Mouse (Mus musculus) common myeloid progenitor, adult 5-6 weeks (primary cell): Measurements from ENCODE around the gene Smpd4. TPM values are rescaled to one million over a fixed set of nuclear protein-coding genes. Genes with fewer than 3 reads are reported as not detected.
A peak's percentile ranks its signal among the peaks of the same experiment; 100 is the strongest.
"Not testable (repeated sequence)": the region's sequence is repeated elsewhere in the genome, so short reads cannot be mapped to it uniquely, and the experiment has no call there.

Experiments
- ATAC-seq: replicated peaks from 2 replicates; pipeline ENCODE4 v1.8.0; 2016; ENCODE audit warnings: low read depth, mild to moderate bottlenecking, moderate TSS enrichment, inconsistent platforms; ENCODE audit not compliant: poor library complexity, severe bottlenecking
- total RNA-seq: library from RNA; stranded (forward); fragments of 200-1000, 187-1606 nt; gene quantifications from 2 replicates; pipeline ENCODE4 v1.2.3, GENCODE M21; 2017

The Smpd4 gene
- 31.2 and 34.8 TPM in 2 replicates for total RNA-seq

DNA sequence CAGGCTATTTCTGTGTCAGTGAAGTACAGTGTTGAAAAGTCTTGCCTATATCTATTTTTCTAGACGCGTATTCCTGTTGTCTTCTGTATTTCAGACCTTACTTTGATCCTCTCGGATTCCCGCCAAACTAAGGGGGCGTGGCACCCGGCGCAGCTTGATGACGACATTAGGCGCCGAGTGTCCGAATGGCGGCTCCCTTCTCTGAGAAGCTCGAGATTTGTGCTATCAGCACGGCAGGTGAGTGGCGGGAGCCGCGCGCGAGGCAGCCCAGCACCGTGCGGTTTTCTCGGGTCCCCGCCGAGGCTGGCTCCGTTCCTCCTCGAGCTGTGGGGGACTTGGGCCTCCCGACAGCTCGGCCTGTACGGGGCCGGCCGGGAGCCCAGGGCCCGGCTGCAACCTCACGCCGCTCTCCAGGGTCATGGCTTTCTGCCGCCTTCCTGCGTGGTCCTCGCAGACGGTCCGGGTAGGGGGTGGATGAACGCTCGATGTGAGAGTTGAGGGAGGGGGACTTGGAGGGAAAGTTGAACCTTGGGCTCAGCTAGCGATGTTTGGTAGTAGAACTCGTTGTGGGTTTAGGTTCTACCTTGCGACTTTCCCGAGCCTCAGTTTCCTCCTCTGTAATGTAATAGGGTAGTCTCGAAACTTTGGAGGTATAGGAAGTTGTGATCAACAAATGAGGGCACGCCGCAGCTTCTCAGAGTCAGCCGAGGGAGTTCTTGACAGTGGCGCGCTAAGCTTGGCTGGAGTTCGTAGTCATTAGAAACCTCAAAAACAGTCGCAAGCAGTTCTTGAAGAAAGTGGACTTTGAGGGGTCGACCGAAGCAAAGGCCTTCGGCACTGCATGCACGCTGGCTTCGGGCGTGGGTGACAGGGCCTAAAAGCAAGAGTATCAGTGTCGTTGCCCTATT is at the start of gene Smpd4:
Gene Smpd4 (plus strand): TSS at position 157 of the 908 bp plus-strand sequence.
- ATAC-seq: peak; percentile 75

DNA sequence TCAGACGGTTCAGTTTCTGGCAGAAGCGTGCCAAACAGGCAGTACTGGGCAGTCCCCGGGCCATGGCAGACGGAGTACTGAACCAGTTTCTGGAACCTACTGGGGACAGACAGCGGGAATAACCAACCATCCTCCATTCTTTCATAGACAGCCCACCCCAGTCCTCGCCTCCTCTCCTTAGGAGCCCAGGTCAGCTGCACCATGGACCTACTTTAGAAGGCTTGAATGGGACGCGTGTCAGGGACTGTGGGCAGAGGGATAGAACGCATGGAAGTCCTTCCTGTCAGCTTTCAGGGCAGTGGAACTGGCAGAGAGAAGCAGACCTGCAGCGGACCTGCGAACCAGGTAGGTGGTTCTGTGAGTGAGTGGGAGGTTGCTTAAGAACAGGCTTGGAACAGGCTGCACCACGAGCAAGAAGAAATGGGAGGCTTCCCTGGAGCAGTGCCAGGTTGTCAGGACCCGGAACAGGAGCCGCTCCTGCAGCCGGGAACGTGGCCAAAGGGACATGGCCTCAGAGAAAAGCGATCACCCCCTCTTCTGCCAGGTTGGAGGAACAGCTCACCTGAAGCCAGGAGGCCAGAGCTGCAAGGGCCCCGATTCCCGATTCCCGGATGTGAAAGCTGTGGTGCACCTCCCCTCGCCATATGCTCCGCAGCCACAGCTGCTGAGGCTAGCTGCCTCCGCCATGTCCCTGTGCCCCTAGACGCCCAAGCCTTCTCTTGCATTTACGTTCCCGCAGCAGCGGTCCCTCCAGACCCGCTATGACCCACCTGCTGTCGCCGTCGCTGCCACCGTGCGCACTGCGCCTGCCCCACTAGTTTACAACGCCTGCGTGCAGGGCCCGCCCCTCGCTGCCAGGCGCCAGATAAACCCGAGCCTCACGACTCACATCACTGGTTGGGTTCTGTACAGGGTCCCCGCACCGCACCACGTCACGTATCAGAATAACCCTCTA is 43.0 kb upstream of the Smpd4 start:
- peak; percentile 91 for ATAC-seq

DNA sequence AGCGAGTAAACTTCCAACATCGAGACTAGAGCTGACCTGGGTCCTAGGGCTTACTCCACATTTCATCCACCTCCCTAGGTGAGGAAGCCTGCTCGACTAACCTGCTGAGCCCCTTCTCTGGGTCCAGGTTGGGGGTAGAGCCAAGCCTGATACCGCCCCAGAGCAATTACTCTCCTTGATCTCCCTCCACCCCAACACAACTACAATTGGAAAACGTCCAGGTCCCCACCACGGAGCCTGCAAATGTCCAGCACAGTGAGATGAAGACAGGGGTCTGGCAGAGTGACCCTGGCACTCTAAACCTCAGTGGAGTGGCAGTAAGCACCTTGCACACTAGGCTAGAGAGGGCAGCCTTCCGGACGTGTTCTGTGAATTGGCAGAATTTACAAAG is 42.3 kb upstream of the Smpd4 start:
- ATAC-seq: no peak

DNA sequence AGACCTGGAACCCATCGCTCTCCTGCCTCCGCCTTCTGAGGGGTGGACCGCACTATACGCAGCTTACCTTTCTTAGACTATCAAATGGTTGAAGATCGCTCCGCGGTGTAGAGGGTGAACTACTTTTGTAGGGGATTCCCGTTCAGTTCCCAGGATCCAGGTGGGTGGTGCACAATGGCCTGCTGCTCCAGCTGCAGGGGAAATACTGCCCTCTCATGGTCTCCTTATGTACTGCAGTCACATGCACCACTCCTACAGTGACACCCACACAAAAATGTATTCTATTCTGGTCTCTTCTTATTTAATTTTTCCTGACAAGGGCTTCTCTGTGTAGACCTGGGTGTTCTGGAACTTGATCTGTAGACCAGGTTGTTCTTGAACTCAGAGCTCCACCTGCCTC is 36.1 kb upstream of the Smpd4 start, which contains the start of gene Slc7a4:
Gene Slc7a4 (minus strand): TSS at position 151 of the 400 bp plus-strand sequence.
- peak; percentile 80 for ATAC-seq

DNA sequence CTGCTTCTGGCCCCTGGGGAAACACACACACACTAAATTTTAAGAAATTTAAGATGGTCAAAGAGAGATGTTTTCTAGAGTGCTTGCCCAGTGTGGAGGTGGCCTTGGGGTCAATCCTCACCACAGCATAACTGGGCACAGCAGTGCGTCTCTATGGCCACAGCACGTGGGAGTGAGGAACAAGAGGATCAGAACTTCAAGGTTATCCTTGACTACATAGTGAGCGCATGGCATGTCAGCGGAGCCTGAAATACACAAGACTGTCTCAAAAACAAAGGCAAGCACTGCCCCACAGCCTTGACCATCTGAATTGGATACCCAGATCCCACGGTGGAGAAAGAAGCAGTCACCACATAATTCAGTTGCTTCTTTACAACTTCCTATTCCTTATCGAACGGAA is 34.6 kb upstream of the Smpd4 start:
- no peak for ATAC-seq

DNA sequence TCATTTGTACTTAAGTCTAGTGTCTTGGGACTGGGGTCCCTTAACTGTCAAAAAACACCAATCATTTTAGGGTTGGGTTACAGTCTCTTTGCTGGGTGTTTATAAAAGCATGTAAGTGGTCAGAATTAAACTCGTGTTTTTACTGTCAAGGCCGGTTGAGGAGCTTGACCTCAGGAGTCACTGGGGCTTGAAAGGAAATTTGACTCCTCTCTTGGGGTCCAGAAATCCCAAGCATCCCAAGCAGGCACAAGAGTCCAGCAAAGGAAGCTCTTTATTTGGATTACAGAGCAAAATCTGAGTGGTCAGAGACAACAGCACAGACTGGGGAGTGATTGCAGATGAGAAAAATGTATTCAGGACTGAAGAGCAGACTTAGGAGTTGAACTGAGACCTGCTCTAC is 28.4 kb upstream of the Smpd4 start:
- ATAC-seq: no peak

DNA sequence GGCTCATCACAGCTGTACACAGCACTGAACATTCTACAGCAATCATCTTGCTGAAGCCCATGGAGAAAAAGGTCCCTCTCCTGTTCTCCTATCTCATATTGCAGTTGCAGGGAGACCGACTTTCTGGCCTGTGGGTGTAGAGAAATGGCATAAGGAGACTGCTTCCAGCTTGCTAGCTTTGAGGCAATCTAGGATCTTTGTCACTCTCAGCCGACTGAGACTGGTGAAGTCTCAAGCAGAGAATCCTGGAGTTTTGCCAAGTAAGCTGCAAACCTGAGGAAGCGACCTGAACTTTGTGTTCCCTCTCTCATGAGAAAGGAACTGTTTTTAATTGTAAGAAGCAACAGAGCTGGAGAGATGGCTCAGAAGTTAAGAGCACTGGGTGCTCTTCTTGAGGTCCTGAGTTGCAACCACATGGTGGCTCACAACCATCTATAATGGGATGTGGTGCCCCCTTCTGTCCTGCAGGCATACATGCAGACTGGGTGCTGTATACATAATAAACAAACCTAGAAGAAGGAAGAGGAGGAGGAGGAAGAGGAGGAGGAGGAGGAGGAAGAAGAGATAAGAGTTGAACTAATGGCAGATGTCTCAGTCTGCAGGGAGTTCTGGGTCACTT is 18.1 kb upstream of the Smpd4 start:
- peak; percentile 56; the same call in 1 of the 2 replicates for ATAC-seq

DNA sequence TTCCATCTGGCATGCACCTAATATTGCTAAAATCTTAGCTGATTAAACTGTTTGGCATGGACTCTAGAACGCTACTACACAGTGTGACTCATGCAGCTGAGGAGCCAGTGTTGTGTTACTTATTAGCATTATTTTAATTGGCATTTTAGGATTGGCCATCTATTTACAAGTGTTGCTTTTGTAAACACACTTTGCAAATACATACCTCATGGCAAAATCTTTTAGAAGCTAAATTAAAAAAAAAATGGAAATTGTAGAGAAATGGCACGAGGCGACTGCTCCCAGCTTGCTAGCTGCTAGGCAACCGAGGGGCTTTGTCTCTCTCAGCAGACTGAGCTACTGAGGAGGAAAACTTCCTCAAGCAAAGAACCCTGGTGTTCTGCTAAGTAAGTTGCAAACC is 14.2 kb upstream of the Smpd4 start:
- no peak for ATAC-seq

DNA sequence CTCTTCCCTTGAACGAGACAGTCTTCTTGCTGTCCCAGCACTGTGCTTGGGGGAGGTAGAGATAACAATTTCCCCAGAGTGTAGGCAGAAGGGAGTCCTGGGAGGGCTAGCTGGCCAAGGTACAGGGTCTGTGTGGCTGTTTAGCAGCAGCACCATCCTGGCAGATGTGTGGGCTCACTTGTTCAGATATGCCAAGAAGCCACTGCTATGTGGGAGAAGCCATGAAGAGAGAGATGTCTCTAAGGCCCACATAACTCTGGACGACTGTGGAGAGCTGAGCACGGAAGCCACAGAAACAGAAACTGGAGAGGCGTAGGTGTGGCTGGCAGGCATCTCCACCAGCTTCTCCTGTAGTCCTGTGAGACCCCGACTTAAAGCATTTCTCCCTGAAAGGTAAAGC is 13.5 kb upstream of the Smpd4 start:
- ATAC-seq: no peak

DNA sequence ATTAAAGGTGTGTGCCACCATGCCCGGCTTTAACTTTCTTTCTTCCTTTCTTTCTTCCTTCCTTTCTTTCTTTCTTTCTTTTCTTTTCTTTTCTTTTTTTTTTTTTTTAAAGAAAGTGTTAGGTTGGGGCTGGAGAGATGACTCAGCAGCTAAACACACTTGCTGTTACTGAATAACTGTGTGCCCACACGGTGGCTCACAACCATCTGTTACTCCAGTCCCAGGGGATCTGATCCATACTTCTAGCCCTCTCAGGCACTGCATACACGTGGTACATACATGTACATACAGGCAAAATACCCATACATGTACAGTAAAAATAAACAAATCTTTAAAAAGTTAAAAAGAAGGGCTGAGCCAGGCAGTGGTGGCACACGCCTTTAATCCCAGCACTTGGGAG is 7.8 kb upstream of the Smpd4 start:
- no peak for ATAC-seq

DNA sequence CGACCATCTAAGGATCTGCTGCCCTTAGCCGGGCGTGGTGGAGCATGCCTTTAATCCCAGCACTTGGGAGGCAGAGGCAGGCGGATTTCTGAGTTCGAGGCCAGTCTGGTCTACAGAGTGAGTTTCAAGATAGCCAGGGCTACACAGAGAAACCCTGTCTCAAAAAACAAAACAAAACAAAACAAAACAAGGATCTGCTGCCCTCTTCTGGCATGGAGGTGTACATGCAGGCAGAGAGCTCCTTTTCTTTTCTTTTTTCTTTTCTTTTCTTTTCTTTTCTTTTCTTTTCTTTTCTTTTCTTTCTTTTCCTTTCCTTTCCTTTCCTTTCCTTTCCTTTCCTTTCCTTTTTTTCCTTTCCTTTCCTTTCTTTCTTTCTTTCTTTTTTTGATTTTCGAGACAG is 4.4 kb upstream of the Smpd4 start:
- ATAC-seq: not testable (repeated sequence)

DNA sequence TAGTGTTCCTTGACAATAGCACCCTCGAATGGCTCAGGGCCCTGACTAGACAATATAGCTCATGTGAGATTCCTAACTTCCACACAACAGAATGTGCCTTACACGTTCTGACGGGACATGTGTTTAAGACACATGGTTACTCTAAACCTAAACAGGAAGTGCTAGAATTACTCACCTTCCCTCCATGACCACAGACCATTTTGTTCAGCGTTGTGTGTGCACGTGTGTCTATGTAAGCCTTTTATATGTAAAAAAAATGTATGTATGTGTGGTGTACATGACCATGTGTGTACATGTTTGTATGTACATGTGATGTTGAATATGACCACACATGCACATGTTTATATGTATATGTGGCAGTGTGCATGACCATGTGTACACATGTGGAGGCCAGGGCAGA is 2.9 kb upstream of the Smpd4 start:
- no peak for ATAC-seq

DNA sequence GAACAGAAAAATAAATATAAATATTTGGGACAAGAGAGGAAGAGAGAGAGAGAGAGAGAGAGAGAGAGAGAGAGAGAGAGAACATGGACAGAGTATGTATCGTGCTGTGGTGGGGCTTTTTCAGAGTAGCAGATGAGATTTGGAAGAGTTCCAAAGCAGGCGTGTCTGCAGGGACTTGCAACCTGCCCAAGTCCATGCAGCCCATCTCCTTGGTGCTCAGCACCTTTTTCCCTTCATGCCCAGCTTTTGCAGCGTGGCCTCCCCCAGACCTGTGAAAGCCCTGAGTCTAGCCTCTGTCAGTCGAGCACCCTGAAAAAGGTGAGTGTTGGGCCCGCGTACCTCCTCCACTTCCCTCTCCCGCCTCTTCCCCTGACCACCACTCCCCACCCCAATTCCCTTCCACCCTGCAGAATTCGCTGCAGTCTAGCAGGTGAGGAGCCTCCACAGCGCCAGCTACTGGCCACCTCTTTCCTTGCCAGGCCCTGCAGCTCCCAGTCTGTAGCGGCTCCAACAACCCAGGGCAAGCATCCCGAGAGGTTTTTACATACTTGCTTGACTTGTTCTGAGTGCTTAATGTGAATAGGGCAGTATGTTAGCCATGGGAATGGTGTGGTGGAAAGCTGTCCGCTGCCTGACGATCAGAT is 1.1 kb upstream of the Smpd4 start:
- ATAC-seq: peak; percentile 78

DNA sequence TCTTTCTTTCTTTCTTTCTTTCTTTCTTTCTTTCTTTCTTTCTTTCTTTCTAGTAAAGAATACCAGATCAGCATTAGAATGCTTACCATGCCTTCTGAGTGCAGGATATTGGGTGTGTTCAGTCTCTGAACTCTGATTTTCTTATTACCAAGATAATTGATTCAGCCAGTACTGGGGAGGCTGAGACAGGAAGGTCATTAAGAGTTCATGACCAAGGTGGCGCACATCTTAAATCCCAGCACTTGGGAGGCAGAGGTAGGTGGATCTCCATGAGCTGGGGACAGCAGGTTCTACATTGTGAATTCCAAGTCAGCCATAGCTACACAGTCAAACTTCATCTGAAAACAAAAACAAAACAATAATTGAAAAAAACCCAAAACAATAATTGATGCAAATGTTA is 2.8 kb downstream of the Smpd4 start:
- no peak for ATAC-seq

DNA sequence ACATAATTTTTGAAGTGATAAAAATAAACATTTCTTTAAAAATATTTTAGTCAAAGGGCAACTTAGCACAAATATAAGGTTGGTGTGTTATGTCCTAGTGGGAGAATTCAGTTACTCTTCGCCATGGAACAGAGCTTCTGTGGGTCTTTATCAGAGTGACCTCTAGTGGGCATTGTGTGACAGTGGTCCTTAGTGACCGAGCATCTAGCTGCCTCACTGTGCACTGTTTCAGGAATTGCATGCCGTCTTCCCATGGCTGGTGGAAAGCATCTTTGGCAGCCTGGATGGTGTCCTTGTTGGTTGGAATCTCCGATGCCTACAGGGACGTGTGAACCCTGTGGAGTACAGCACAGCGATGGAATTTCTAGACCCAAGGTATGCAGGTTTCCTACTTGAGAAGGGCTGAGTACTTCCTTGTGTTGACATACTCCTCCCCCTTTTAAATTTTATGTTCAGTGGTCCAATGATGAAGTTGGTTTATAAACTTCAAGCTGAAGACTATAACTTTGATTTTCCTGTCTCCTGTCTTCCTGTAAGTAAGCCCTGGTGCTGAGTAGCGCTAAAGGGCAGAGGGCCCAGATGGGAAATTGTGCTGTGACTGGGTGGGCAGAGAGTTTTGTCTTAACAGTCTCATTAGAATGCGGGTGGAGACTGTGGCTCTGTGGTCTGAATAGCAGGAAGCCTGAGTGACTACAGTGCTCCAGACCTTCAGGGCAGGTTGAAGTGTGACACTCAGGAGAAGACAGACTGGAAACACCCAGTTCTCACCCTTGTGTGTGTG is 6.5 kb downstream of the Smpd4 start:
- ATAC-seq: peak; percentile 89

DNA sequence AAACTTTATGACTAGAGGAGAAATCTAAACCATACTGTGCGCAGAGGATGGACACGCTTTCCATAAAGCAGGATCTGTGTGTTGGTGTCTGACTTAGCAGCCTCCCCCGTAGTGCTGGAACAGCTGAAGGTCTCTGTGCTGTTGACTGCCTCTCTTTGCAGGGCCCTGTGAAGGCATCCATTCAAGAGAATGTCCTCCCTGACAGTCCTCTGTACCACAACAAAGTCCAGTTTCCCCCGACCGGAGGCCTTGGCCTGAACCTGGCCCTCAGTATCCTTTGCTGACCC is 7.1 kb downstream of the Smpd4 start:
- no peak for ATAC-seq

DNA sequence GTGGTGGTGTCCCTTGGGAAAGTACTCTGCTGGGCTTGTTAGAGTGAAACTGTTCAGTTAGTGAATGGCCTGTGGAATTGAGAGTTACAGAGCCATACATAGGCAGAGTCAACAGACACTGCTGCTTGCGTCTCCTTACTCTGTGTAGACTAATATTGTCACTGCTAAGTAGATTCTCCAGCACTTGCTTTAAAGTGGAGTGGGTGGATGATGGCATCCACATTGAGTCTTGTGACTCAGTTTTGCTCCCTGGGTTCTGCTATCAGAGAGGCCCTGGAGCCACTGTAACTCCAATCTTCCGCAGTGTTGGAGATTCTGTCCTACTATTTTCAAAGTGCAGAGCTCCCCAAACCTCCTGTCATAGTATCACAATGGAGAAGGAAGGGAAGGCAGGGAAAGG is 13.4 kb downstream of the Smpd4 start:
- no peak for ATAC-seq

DNA sequence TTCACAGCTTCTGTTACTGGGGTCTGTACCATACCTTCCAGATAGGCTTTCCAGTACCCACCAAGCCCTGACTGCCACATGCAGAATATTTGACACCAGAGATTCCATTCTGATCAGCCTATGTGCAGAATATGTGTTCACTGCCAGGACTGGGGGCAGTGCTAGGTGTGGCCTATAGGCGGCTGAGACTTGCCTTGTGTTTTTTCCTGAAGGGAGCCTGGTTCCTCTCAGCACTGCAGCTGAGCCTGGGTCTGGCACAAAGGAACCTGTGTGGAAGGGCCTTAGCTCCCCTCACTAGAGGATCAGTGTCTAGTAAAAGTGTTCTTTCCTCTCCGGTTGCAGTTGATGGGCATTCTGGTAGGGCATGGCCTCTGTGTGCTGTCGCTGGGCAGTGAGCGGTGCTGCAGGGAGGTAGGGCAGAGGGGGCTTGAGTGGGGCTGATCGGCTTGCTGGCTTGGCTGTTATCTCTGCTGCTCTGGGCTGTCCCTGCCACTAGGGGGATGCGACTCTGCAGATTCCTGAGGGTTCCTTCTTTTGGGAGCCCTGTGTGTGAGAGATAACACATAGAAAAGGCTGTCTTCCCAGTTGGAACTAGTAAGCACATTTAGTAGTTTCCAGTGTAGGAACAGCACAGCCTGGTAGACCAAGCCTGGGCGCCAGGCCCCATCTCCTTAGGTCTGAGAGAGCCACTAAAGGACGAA is 14.5 kb downstream of the Smpd4 start:
- no peak; the same call in 1 of the 2 replicates for ATAC-seq

DNA sequence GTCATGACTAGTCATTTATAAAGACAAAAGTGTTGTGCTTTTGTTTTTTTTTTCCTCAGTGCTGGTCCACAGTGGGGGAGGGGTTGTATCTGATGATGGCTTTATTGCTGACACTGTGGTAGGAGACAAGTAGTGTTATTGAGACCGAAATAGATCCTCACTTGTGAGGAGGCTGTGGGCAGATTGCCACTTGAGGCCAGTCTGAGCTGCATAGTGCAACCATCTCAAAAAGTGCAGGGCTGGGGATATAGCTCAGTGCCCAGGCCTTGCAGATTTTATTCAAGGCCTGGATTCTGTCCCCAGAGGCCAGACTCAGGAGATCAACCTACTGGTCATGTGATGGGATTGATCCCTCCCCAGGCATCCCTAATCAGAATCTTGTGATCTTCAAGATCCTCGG is 17.8 kb downstream of the Smpd4 start:
- no peak for ATAC-seq
